Mouse (Mus musculus) monocyte, adult 2 months (primary cell): ENCODE data around the gene Stard10.

Source experiments
- DNase-seq, 2 experiments: peaks; one replicate each; pipeline ENCODE4 v3.0.0; 2022; ENCODE audit warnings: low spot score in 2 of 2, low read depth in 1 of 2

The Stard10 gene

GRCm38 (mm10) chr7:101301881-101302456 is 14.9 kb upstream of the Stard10 start, which contains the start of gene Atg16l2:
Gene Atg16l2, minus strand, starts transcription at chr7:101302251.
- peak; percentile 81 to 93 for DNase-seq

GRCm38 (mm10) chr7:101302691-101303090 is 14.2 kb upstream of the Stard10 start:
- no peak for DNase-seq

- DNase-seq: no peak
Measured at GRCm38 (mm10) chr7:101306841-101307240, 10.0 kb upstream of the Stard10 start.

- DNase-seq: no peak
Measured at GRCm38 (mm10) chr7:101309985-101310326, 6.9 kb upstream of the Stard10 start.

GRCm38 (mm10) chr7:101310327-101311028 is 6.4 kb upstream of the Stard10 start:
- peak; percentile 92 to 93 for DNase-seq

- no peak for DNase-seq
Measured at GRCm38 (mm10) chr7:101311061-101311460, 5.8 kb upstream of the Stard10 start.

- no peak for DNase-seq
Measured at GRCm38 (mm10) chr7:101313033-101313432, 3.9 kb upstream of the Stard10 start.

- no peak for DNase-seq
Measured at GRCm38 (mm10) chr7:101314396-101314795, 2.5 kb upstream of the Stard10 start.

GRCm38 (mm10) chr7:101315699-101316098 is 1.2 kb upstream of the Stard10 start:
- DNase-seq: no peak

- DNase-seq: no peak
Measured at GRCm38 (mm10) chr7:101316591-101317001, 290 bp upstream of the Stard10 start.

GRCm38 (mm10) chr7:101318848-101319247 is 2.0 kb downstream of the Stard10 start:
- no peak for DNase-seq

GRCm38 (mm10) chr7:101319796-101320195 is 2.9 kb downstream of the Stard10 start:
- DNase-seq: no peak

GRCm38 (mm10) chr7:101320399-101321217 is 3.7 kb downstream of the Stard10 start:
- DNase-seq: no peak

GRCm38 (mm10) chr7:101321218-101321827 is 4.4 kb downstream of the Stard10 start:
- no peak for DNase-seq

- no peak for DNase-seq
Measured at GRCm38 (mm10) chr7:101323141-101323594, 6.3 kb downstream of the Stard10 start.

GRCm38 (mm10) chr7:101324142-101324962 is 7.5 kb downstream of the Stard10 start:
- no peak for DNase-seq

GRCm38 (mm10) chr7:101326006-101326405 is 9.1 kb downstream of the Stard10 start:
- no peak for DNase-seq

- DNase-seq: no peak
Measured at GRCm38 (mm10) chr7:101327263-101327662, 10.4 kb downstream of the Stard10 start.

- no peak for DNase-seq
Measured at GRCm38 (mm10) chr7:101327786-101328185, 10.9 kb downstream of the Stard10 start.

GRCm38 (mm10) chr7:101328621-101329158 is 11.8 kb downstream of the Stard10 start:
- DNase-seq: no peak
